Mouse (Mus musculus) thymus, postnatal 10 days (tissue): ENCODE measurements around the gene Slc35d3.

Source experiments
- DNase-seq, 2 experiments: peaks; one replicate each; pipeline ENCODE4 v3.0.0; 2021; ENCODE audit warnings: low spot score in 2 of 2

The Slc35d3 gene

DNA sequence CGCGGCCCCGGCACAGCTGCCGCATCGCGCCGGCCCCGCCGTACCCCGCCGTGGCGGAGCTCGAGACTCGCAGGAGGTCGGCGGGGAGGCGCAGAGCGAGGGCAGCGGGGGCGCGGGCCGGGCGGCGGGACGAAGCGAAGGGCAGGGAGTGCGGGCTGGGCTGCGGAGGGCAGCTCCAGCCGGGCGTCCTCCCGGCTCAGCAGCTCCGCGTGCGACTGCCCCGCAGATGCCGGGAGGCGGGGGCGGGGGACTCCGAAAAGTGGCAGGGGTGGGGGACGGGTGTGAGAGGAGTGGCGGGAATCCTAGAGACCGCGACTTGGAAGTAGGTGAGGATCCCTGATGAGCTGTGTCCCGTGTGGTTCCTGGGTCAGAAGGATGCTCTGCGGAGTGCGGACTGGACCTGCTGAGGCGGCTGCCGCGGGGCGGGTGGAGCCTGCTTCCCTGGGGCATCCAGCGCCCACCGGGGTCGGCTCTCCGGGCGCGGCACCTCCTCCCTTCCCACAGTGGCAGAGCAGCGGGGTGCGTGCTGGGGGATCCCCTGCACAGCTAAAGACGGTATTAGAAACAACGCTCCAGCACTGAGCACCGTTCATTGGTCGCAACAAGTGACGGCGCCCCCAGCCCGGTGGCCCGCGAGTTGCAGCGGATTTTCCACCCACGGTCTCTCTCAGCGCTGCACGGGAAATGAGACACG, at the start of gene Slc35d3:
Gene Slc35d3 (minus strand): TSS at position 462 of the 694 bp plus-strand sequence.
- DNase-seq = peak; percentile 47 to 64

DNA sequence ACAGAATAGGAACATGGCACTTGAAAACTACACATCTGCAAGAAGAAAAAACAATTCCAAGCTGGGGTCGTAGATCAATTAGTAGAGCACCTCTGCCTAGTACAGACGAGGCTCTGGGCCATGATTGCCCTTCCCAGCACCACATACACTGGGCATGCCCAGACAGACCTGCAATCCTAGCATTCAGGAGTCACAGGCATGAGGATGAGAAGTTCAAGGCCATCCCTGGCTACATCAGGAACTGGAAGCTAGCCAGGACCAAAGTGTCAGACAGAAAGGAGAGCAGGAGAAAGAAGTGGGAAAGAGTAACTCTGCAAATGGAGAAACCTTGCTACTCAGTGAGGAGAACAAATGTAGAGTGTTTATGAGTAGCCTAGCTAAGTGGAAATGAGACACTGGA, 48.9 kb upstream of the Slc35d3 start:
- no peak for DNase-seq

DNA sequence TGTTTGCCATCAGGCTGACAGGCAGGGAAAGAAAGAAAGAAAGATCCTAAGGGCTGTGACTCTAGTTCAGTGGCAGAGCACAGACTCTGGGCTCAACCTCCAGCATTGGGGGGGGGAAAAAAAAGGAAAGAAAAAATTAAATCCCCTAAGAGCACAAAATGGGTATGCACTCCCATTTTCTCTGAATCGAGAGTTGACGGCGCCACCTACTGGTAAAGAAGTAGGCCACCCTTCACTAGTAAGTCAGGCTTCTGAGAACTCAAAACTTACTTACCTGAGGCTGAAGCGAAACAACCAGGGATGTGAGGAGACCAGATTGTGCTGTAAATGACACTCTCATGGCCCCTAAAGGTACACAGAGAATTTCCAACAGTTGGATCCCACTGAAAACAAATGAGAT, 42.7 kb upstream of the Slc35d3 start:
- DNase-seq = peak; percentile 11 to 66

DNA sequence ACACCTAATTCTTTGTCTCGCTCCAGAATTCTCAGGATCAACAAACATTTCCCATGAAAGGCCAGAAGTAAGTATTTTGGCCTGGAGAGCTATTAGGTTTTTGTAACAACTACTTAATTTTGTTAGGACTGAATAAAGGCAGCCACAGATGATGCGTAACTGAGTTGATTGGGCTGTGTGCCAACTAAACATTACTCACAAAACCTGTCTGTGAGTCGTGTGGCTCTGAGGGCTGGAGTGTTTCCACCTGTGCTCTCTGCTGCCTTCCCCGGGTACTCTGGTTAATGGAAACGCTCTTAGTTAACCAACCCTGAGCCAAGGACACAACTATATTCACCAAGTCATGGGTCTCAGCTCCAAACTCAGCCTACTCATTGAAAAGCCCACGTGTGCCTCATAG, 41.9 kb upstream of the Slc35d3 start:
- no peak for DNase-seq

DNA sequence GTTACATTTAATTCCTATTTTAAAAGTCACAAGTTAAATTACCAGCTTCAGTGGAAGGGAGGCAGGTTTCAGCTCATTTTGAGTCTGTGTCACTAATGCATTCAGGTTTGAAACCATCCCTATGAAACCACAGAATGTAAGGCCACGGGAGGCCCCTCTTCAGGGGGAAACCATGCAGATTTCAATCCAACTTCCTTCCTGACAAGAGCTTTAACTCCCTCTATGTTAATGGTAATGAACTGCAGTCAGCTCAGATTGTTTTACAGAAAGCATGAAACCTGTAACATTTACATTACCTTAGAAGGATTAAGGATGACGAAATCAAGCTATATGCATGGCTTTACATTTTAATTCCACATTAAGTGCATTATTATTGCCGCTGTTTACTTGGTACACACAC, 40.4 kb upstream of the Slc35d3 start:
- no peak for DNase-seq

DNA sequence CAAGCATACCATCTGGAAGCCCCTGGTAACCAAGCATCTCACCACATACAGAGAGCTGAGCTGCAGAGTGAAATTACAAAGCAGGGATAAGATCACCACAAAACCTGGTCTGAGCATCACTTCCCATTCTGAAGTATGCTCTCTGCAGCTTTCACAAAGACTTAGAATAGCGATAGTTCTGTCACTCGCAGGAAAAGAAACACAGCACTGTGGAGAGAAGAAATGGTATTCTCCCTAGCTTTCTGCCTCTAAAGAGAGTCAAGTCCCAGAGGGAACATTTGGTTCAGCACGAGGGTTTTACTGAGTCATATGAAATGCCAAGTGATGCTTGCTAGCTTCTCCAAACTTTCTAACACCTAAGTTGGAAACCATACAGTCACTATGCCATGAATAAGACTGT, 38.6 kb upstream of the Slc35d3 start:
- DNase-seq = no peak

GRCm38 (mm10) chr10:19886249-19886648, 35.0 kb upstream of the Slc35d3 start:
- no peak for DNase-seq

GRCm38 (mm10) chr10:19884409-19884808, 33.1 kb upstream of the Slc35d3 start:
- DNase-seq = no peak

DNA sequence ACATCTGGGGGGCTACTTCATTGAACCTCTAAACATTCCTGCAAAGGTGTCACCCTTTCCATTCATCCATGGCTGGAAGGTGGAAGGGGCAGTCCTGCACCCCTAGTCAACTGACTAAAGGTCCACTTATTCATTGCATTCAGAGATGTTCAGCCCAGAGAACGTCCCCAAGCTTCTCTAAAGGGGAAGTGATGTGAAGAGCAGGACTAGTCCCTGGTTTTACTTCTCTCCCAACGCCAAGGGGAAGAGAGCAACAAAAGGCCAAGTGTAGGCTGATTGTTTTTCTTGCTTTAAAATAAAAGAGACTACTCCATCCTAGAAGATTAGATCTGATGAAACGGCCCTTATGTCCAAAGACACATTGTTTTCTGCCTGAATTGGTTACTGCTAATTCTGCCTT, 29.2 kb upstream of the Slc35d3 start:
- DNase-seq = no peak

- no peak for DNase-seq
Measured at GRCm38 (mm10) chr10:19879161-19879560, 27.9 kb upstream of the Slc35d3 start.

GRCm38 (mm10) chr10:19877679-19878078, 26.4 kb upstream of the Slc35d3 start:
- no peak for DNase-seq

DNA sequence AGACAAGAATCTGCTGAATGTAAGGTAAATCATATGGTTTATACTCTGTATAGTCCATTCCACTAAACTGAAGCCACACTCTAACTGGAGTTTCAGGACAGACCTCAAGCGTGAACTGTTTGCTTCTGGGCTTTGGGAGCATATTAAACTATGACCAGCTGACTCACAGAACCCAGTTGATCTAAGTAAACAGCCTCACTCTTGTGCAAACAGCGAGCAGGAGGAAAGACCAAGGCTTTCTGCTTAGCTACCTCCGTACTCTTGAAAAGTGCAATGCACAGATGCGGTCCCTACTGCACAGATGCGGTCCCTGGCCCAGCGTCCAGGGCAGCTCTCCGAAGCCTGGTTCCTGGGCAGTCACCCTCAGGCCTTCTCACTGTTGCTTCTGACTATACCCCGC, 26.0 kb upstream of the Slc35d3 start:
- DNase-seq = no peak

DNA sequence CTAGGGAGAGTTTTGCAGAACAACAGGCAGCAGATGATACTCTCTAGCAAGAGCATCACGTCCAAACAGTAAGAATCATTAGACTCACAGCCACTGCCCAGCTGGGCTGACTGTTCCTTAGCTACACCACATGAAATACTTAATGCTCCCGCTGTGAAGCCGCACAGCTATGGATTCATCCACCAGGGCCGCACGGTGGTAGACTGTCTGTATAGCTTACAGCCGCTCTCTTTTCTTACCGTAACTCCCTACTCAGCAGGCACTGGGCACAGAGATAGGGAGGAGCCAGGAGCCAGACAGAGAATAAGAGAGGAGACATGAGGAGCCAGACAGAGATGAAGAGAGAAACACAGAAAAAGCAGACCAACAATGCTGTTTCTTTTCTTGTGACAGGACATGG, 25.4 kb upstream of the Slc35d3 start:
- no peak for DNase-seq

- DNase-seq = no peak
Measured at GRCm38 (mm10) chr10:19875346-19875745, 24.1 kb upstream of the Slc35d3 start.

DNA sequence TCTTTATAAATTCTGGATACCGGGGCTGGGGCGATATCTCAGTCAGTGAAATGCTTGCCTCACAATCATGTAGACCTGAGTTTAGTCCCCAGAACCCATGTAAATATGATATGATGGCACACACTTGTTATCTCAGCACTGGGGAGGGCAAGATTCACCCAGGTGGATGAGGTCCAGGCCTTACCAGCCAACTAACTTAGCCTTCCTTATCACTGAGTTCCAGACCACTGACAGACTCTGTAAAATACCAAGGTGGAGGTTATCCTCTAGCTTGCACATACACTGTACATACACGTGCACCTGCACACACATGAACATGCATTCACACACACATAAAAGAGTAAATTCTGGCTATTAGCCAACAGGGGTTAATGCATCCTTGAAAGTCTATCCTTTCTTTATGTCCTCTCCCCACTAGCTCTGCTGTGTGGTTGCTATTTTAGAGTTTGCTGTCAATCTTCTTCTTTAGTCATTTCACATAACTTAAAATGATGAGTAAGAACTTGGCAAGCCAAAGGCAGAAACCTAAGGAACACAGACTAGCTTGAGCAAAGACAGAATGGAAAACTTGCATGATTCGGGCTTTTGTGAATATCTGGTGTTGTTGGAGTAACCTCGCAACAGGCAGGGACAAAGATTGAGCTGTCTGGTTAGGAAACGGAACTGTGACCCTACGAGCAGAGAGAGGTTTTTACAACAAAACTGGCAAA, 4.5 kb upstream of the Slc35d3 start:
- DNase-seq = no peak

GRCm38 (mm10) chr10:19853609-19854008, 2.4 kb upstream of the Slc35d3 start:
- DNase-seq = no peak

DNA sequence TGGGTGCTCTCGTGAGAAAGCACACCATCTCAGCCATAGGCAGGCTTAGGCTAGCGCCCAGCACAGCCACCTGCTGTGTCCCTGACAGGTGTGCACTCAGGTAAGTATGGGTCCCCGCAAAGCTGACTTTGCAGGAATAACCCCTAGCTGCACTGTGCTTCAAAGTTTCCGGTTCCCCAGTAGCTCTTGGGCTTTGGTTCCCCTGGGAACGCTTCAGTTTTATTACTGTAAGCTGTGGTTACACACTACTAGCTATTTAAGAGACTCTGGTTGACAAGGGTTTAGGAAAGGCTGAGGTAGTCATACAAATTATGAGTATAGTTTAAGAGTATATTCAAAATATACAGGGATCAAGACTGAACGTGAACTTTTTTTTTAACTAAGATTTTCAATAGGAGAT, 1.5 kb upstream of the Slc35d3 start:
- no peak for DNase-seq

GRCm38 (mm10) chr10:19850544-19850997, 688 bp downstream of the Slc35d3 start:
- peak in 1 of 2 experiments; percentile 26 for DNase-seq

DNA sequence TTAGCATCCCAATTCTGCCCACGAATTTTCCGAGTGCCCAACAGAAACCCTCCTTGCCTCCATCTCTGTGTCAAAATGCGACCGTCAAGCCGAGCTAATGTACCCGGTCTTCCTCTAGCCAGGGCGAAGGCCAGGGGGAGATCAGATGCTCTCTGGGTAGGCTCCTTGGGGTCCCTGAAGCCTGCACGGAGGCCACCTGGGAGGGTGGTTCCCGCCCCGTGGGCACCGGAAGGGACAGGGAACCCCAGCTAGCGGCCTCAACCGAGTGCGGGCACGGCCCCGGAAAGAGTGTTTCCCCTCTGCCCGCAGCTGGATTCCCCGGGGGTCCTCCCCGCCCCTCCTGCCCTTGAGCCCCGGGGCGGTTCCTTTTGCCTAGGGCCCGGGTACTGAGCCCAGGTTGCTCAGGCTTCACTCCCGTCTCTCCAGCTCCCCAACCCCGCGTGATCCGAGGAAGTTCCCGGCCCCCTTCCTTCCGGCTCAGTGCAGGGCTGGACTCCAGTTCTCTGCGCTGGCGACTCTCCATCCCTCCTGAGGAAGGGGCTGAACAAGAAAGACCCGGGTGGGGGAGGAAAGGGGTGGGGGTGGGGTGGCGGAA, 1.4 kb downstream of the Slc35d3 start:
- DNase-seq = peak in 1 of 2 experiments; percentile 7

DNA sequence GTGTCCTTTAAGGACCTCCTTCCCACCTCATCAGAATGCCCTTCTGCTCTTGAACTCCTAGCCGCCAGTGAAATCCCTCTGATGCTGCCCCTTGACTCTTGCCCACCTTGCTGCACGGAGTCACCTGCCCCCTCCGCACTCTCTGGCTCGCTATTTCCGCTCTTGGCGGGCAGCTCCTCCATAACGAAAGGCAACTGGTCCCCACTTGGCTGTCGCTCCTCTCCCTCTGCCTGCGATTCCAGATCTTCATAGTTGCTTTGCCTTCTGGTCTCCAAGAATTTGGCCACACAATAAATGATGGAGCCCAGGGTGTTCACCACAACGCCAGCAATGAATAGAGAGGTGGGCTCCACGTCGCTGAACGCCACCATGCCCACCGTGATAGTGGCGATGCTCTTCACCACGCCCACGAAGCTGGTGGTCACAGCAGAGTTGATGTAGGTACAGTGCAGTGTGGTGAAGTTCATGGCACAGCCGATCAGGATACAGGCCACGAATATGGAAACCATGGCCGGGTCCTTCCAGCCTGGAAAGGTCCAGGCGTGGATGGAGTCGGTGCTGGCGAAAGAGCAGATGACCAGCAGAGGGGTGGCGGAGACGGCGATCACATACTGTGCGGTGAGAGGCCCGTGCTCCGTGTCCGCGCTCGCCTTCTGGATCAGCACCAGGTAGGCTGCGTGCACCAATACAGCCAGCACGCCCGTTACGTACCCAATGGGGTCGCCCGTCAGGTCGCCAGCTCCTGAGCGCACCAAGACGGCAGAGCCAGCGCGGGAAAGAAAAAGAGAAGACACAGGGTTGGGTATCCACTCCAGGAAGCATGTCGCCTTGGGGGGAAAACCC, 2.1 kb downstream of the Slc35d3 start:
- DNase-seq = peak in 1 of 2 experiments; percentile 5

DNA sequence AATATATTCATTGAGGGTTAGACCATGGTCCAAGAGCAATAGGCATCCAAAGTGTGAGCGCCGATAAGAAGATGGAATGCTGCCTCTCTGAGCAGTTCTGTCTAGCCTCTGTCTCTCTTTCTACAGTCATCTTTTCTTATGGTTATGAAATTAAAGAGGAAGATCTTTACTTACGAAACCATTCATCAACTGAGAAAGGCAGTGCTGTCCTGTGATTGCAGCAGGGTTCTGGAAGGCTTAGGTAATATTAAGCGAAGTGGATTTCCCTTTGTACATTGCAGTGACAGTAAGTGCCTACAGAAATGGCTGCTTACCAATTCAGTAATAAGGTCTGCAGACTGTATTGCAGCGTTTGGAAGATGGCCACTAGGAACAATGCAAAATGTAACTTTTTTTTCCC, 11.4 kb downstream of the Slc35d3 start:
- DNase-seq = no peak
